Mouse (Mus musculus) small intestine, adult 2 months (tissue): ENCODE measurements around the gene Olfr898. TPM values are rescaled to one million over a fixed set of nuclear protein-coding genes. Genes with fewer than 3 reads are reported as not detected.

ENCODE experiments used
- H3K27ac ChIP-seq: fragments of 200-500 bp; 2 replicates; pipeline ENCODE4 v1.5.1; 2012; ENCODE audit warnings: low read depth, low read length, control low read depth, inconsistent platforms; ENCODE audit not compliant: insufficient read depth
- H3K27me3 ChIP-seq: fragments of 200-500 bp; 2 replicates; pipeline ENCODE4 v1.6.1; 2012; ENCODE audit warnings: mild to moderate bottlenecking, moderate library complexity, low read length, inconsistent platforms; ENCODE audit not compliant: control insufficient read depth, insufficient read depth
- H3K36me3 ChIP-seq: fragments of 200-500 bp; 2 replicates; pipeline ENCODE4 v1.6.1; 2012; ENCODE audit warnings: mild to moderate bottlenecking, low read length, control low read depth, inconsistent platforms; ENCODE audit not compliant: control insufficient read depth, insufficient read depth
- H3K4me1 ChIP-seq: fragments of 200-500 bp; 2 replicates; pipeline ENCODE4 v1.6.1; 2012; ENCODE audit warnings: low read length, inconsistent platforms, mixed read lengths; ENCODE audit not compliant: control insufficient read depth, insufficient read depth, insufficient read length
- H3K4me3 ChIP-seq: fragments of 200-500 bp; 2 replicates; pipeline ENCODE4 v1.5.1; 2012; ENCODE audit warnings: low read depth, mild to moderate bottlenecking, control low read depth, inconsistent platforms, low read length, moderate library complexity
- CTCF ChIP-seq: fragments of 200-500 bp; IDR thresholded peaks from 2 replicates; pipeline ENCODE4 v1.5.1; 2012; ENCODE audit warnings: low read depth, mild to moderate bottlenecking, control low read depth, inconsistent platforms, low read length, moderate library complexity, mixed read lengths; ENCODE audit not compliant: insufficient replicate concordance, insufficient read length; ENCODE audit errors: extremely low read depth
- POLR2A ChIP-seq: fragments of 200-500 bp; IDR thresholded peaks from 2 replicates; pipeline ENCODE4 v1.6.1; 2012; ENCODE audit warnings: low read depth, mild to moderate bottlenecking, control low read depth, inconsistent platforms, low read length, moderate library complexity
- WGBS: fragments of 180-500 bp; shearing (Covaris S2); methylation state at CpG from one replicate; pipeline ENCODE4 v1.1.7; 2018; 5-methylcytosine and 5-hydroxymethylcytosine counted together
- polyA plus RNA-seq: library from polyadenylated mRNA; depleted of rRNA; stranded (reverse); fragments of >200 nt; gene quantifications from 2 replicates; pipeline ENCODE4 v1.2.3, GENCODE M21; 2012; rRNA removed

The Olfr898 gene
- polyA plus RNA-seq = not detected in 2 replicates

- 82% methylated on average over 4 of the region's 4 CpGs for WGBS
- no peak for TF ChIP-seq CTCF
- TF ChIP-seq POLR2A = no peak
Observed at GRCm38 (mm10) chr9:38348111-38348510, at the start of gene Olfr898. Olfr898 (plus strand) TSS chr9:38348411.

GRCm38 (mm10) chr9:38328760-38329159 is 19.5 kb upstream of the Olfr898 start, which contains the start of gene Olfr25:
Olfr25 (plus strand) TSS chr9:38329060.
- Histone ChIP-seq H3K27me3 (no peaks in the 10 kb centered on the region), H3K4me3 (no peak within 1 kb of the TSS), H3K36me3 (no peaks in the 10 kb centered on the region), H3K4me1 (no peaks in the 10 kb centered on the region), H3K27ac (no peak within 1 kb of the TSS)
- TF ChIP-seq POLR2A = no peak
- TF ChIP-seq CTCF = no peak
- 67% methylated on average over 3 of the region's 3 CpGs for WGBS

More at GRCm38 (mm10) chr9:38348111-38348510, at the start of gene Olfr898:
- no peaks in the 10 kb centered on the region for H3K36me3 ChIP-seq
- H3K4me3 ChIP-seq = no peak within 1 kb of the TSS
- H3K4me1 ChIP-seq = no peaks in the 10 kb centered on the region
- no peak within 1 kb of the TSS for H3K27ac ChIP-seq
- H3K27me3 ChIP-seq = no peaks in the 10 kb centered on the region

- TF ChIP-seq CTCF (no peak), POLR2A (no peak)
- WGBS = 91% methylated on average over 2 of the region's 2 CpGs
Observed at GRCm38 (mm10) chr9:38366596-38366995, 18.4 kb downstream of the Olfr898 start, which contains the start of gene Olfr250. Olfr250 (plus strand) TSS chr9:38366896.

GRCm38 (mm10) chr9:38376786-38377185 is 28.6 kb downstream of the Olfr898 start, which contains the start of gene Olfr251:
Olfr251 (plus strand) TSS chr9:38377086.
- no peaks in the 10 kb centered on the region for H3K36me3 ChIP-seq
- H3K4me3 ChIP-seq = no peak within 1 kb of the TSS
- no peaks in the 10 kb centered on the region for H3K4me1 ChIP-seq
- WGBS = 50% methylated on average over 2 of the region's 2 CpGs
- TF ChIP-seq CTCF (no peak), POLR2A (no peak)
- H3K27me3 ChIP-seq = no peaks in the 10 kb centered on the region
- H3K27ac ChIP-seq = no peak within 1 kb of the TSS

More at GRCm38 (mm10) chr9:38366596-38366995, 18.4 kb downstream of the Olfr898 start, which contains the start of gene Olfr250:
- no peak within 1 kb of the TSS for H3K27ac ChIP-seq
- H3K36me3 ChIP-seq = no peaks in the 10 kb centered on the region
- no peaks in the 10 kb centered on the region for H3K27me3 ChIP-seq
- H3K4me1 ChIP-seq = no peaks in the 10 kb centered on the region
- H3K4me3 ChIP-seq = no peak within 1 kb of the TSS

- TF ChIP-seq CTCF = no peak
- TF ChIP-seq POLR2A = no peak
- WGBS = 69% methylated on average over 1 of the region's 1 CpGs
- H3K36me3 ChIP-seq = no peaks in the 10 kb centered on the region
Observed at GRCm38 (mm10) chr9:38401398-38401797, 53.2 kb downstream of the Olfr898 start, which contains the start of gene Olfr147. Olfr147 (plus strand) TSS chr9:38401698.

More at GRCm38 (mm10) chr9:38401398-38401797, 53.2 kb downstream of the Olfr898 start, which contains the start of gene Olfr147:
- Histone ChIP-seq H3K27me3 (no peaks in the 10 kb centered on the region), H3K27ac (no peak within 1 kb of the TSS), H3K4me1 (no peaks in the 10 kb centered on the region), H3K4me3 (no peak within 1 kb of the TSS)

Other genes with a start within 250 kb of the Olfr898 start
- not detected in 2 replicates for gene Olfr888, start 240.3 kb upstream of the Olfr898 start, polyA plus RNA-seq
- gene Olfr889, start 233.2 kb upstream of the Olfr898 start, polyA plus RNA-seq = not detected in 2 replicates
- gene Olfr890, start 205.9 kb upstream of the Olfr898 start, polyA plus RNA-seq = not detected in 2 replicates
- gene Olfr891, start 167.6 kb upstream of the Olfr898 start, polyA plus RNA-seq = not detected in 2 replicates
- not detected in 2 replicates for gene Olfr893, start 140.0 kb upstream of the Olfr898 start, polyA plus RNA-seq
- not detected in 2 replicates for gene Olfr894, start 130.4 kb upstream of the Olfr898 start, polyA plus RNA-seq
- not detected in 2 replicates for gene Olfr143, start 95.6 kb upstream of the Olfr898 start, polyA plus RNA-seq
- not detected in 2 replicates for gene Olfr895, start 80.6 kb upstream of the Olfr898 start, polyA plus RNA-seq
- not detected in 2 replicates for gene Olfr896-ps1, start 57.3 kb upstream of the Olfr898 start, polyA plus RNA-seq
- not detected in 2 replicates for gene Olfr25, start 19.4 kb upstream of the Olfr898 start, polyA plus RNA-seq
- not detected in 2 replicates for gene Olfr250, start 18.5 kb downstream of the Olfr898 start, polyA plus RNA-seq
- gene Olfr251, start 28.7 kb downstream of the Olfr898 start, polyA plus RNA-seq = not detected in 2 replicates
- gene Olfr147, start 53.3 kb downstream of the Olfr898 start, polyA plus RNA-seq = not detected in 2 replicates
- gene Olfr901, start 81.0 kb downstream of the Olfr898 start, polyA plus RNA-seq = not detected in 2 replicates
- gene Olfr902, start 99.2 kb downstream of the Olfr898 start, polyA plus RNA-seq = not detected in 2 replicates
- gene Olfr904, start 114.7 kb downstream of the Olfr898 start, polyA plus RNA-seq = not detected in 2 replicates
- gene Olfr905, start 122.7 kb downstream of the Olfr898 start, polyA plus RNA-seq = not detected in 2 replicates
- gene Olfr906, start 138.7 kb downstream of the Olfr898 start, polyA plus RNA-seq = not detected in 2 replicates
- not detected in 2 replicates for gene Olfr907, start 147.4 kb downstream of the Olfr898 start, polyA plus RNA-seq
- not detected in 2 replicates for gene Olfr911-ps1, start 173.2 kb downstream of the Olfr898 start, polyA plus RNA-seq
- not detected in 2 replicates for gene Olfr910, start 189.4 kb downstream of the Olfr898 start, polyA plus RNA-seq
- gene Olfr912, start 231.8 kb downstream of the Olfr898 start, polyA plus RNA-seq = not detected in 2 replicates
- gene Olfr913, start 244.3 kb downstream of the Olfr898 start, polyA plus RNA-seq = not detected in 2 replicates